Mouse (Mus musculus): Measurements from ENCODE around the gene Dbi. TPM values are rescaled to one million over a fixed set of nuclear protein-coding genes. Genes with fewer than 3 reads are reported as not detected.
A peak's percentile ranks its signal among the peaks of the same experiment; 100 is the strongest.

Gene Dbi
- polyA plus RNA-seq, 1 experiment from 2014 or later = 647 TPM

DNA sequence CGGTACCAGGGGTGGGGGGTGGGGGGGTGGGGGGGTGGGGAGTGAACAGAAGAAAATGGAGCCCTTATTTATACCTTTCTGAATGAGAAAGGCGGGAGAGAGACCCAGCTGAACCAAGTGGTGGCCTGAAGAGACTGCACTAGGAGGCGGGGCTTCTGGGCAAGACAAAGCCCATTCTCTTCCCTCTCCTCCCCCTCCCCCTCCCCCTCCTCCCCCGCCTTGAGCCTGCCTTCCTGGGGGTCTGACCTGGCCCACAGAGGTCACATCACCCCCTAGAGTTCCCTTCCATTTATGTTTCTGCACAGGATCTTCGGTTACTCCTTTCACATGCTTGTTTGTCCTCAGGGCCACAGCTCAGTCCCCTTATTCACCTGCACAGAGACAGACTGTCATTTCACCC, 31.7 kb downstream of the Dbi start:
- DNase-seq (ENCODE audit: low spot score) = no peak
- H3K4me3 ChIP-seq = no peak overlapping the region
- WGBS = 25% methylated on average over 5 of the region's 5 CpGs
- no peaks in the 10 kb centered on the region for H3K36me3 ChIP-seq
- H3K9me3 ChIP-seq = no peaks in the 10 kb centered on the region
- peaks cover 16% of the 10 kb centered on the region for H3K4me1 ChIP-seq
- H3K27ac ChIP-seq = no peak overlapping the region
- no peaks in the 10 kb centered on the region for H3K27me3 ChIP-seq (ENCODE audit: insufficient read depth, poor library complexity, severe bottlenecking)

DNA sequence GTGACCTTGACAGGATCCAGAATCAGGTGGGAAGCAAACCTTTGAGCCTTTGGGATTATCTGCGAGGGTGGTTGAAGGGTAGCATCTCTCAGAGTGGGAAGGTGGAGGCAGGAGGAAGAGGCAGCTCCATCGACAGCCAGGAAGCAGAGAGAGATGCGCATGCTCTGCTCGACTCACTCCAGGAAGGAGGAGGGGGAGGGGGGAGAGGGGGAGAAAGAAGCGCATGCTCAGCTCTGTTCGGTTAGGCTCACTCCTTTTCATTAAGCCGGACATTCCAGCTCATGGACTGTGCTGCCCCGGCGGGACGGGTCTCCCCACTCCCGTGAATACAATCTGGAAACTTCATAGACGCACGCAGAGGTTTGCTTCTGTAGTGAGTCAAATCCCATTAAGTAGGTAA, 34.2 kb downstream of the Dbi start:
- Histone ChIP-seq H3K36me3 (no peaks in the 10 kb centered on the region), H3K9me3 (no peaks in the 10 kb centered on the region), H3K4me3 (no peak overlapping the region), H3K27me3 (ENCODE audit: insufficient read depth, poor library complexity, severe bottlenecking) (no peaks in the 10 kb centered on the region), H3K4me1 (peaks cover 40% of the 10 kb centered on the region), H3K27ac (no peak overlapping the region)
- DNase-seq (ENCODE audit: low spot score) = no peak
- 56% methylated on average over 13 of the region's 13 CpGs for WGBS

DNA sequence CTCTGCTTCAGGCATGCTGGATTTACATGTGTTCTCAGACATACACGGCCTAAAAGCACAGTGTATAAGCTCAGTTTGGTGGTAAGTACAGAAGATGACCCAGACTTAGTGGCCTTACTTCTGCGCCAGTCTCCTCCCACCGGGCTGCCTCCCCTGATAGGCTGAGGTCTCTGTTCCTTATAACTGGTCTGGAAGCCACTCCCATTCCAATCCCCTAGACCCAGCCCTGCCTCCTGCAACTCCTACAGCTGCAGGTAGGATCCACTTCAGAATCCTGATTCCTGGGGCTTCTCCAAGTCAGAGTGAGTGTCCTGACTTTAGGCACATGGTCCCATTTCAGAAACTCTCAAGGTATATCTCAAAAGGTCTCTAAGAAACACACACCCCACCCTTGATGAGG, 35.2 kb downstream of the Dbi start:
- H3K4me3 ChIP-seq = no peak overlapping the region
- H3K4me1 ChIP-seq = peaks cover 35% of the 10 kb centered on the region
- 58% methylated on average over 3 of the region's 3 CpGs for WGBS

DNA sequence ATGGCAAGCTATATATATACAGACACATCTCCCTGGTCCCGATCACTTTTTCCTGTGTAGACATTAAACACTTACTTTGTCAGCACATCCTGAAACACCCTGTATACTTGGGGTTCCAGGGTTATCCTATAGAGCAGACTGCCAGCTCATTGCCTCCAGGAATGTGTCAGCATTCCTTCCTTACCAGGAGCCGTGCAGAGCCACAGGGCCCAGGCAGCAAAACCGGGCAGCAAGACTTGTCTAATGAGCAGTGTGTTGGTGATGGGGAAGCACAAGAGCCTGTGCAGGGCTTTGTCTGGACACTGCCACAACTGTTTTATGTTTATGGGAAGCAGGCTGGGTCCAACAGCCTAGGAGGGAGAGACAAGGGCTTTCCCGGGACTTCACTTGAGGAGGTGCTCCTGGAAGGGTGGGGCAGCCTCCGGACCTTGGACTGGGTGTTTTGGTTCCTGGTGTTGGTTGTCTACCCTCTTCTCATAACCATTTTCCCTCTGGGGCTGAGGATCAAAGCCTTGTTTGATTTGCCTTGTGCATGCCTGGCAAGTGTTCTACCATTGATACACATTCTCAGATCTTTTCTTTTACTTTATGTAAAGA, 36.9 kb downstream of the Dbi start:
- WGBS = 28% methylated on average over 5 of the region's 5 CpGs
- no peaks in the 10 kb centered on the region for H3K36me3 ChIP-seq

More for the DNA sequence above, 35.2 kb downstream of the Dbi start:
- DNase-seq (ENCODE audit: low spot score) = no peak
- H3K27ac ChIP-seq = no peak overlapping the region
- H3K36me3 ChIP-seq = no peaks in the 10 kb centered on the region
- no peaks in the 10 kb centered on the region for H3K9me3 ChIP-seq
- no peaks in the 10 kb centered on the region for H3K27me3 ChIP-seq (ENCODE audit: insufficient read depth, poor library complexity, severe bottlenecking)

DNA sequence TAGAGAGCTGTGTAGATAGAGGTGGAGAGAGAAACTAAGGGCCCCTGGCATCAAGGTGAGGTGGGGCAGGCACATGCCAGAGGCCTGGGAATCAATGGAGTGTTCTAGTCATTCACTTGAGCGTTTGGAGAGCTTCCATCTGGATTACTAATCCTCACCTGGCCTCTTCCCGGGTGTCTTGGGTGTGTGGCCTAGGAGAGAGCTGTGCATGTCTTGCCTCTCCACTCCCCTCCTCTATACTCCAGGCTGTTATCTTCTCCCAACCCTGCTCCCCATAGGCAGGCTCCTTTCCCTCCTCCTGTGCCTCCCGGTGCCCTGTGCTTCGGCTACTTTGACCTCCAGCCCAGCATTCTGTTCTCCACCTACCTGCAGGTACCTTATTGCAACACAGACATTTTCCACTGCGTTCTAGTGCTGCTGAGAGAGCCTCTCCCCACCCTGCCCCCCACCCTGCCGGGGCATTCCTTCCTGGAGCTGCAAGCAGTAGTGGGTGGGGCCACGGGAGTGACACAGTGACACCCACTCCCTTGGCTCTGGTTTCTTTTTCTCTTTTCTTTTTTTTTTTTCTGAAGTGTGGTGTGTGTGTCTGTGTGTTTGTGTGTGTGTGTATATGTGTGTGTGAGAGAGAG, 37.8 kb downstream of the Dbi start:
- no peak for DNase-seq (ENCODE audit: low spot score)

More for the DNA sequence above, 36.9 kb downstream of the Dbi start:
- H3K27ac ChIP-seq = peak overlapping the region; percentile 78
- H3K4me3 ChIP-seq = no peak overlapping the region
- DNase-seq (ENCODE audit: low spot score) = no peak
- H3K4me1 ChIP-seq = peaks cover 31% of the 10 kb centered on the region
- no peaks in the 10 kb centered on the region for H3K27me3 ChIP-seq (ENCODE audit: insufficient read depth, poor library complexity, severe bottlenecking)
- H3K9me3 ChIP-seq = no peaks in the 10 kb centered on the region

DNA sequence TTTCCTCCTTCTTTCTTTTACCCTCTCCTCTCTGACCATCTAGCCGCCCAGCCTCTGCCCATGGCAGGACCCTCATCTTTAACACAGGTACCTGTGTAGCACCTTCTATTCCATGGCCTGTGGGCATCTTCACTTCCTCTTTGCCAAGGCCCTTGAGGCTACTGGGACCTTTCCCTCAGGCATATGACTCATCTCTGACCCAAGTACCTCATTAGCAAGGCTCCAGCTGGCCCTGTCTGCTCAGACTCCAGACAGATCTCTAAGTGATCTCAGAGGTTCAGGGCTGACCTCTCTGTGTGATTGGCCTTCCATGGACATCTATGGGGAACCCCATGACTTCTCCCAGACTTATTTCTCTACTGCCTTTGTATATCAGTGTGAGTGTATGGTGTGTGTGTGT, 40.2 kb downstream of the Dbi start:
- DNase-seq (ENCODE audit: low spot score) = no peak
- H3K36me3 ChIP-seq = no peaks in the 10 kb centered on the region
- WGBS = 81% methylated on average over 1 of the region's 1 CpGs

More for the DNA sequence above, 37.8 kb downstream of the Dbi start:
- Histone ChIP-seq H3K36me3 (no peaks in the 10 kb centered on the region), H3K4me3 (0 out of 2 replicates have a peak overlapping the region, but pooled peaks have one; percentile 6), H3K27ac (peak overlapping the region; percentile 78), H3K4me1 (peaks cover 34% of the 10 kb centered on the region), H3K27me3 (ENCODE audit: insufficient read depth, poor library complexity, severe bottlenecking) (no peaks in the 10 kb centered on the region), H3K9me3 (no peaks in the 10 kb centered on the region)
- WGBS = 12% methylated on average over 7 of the region's 7 CpGs

DNA sequence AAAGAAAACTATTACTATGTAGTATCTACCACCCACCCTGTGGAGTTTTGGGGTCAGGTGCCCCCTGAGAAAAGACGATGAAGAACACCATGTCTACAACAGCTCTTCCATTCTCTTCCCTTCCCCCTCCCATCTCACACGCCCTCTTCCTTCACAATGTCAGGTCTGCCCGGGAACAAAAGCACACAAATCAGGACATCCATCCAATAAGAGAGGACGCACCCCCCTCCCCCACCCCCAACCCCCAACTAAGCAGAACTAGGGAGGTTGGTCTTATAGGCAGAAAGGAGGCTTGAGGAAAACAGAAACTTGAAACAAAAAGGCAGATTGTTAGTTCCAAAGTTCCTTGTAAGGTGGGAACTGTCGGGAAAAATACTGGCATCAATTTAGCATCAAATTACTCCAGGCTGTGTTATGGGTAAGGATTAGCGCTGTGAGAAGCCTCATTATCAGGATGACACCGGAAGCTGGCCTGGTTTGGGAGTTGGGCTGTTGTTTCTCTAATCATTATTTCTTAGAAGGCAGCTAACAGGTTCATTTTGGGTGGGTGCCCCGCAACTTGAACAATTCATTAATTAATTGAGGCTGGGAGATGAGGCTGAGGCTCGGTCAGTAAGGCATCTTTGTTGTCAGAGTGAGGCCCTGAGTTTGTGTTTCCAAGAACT, 43.0 kb downstream of the Dbi start:
- Histone ChIP-seq H3K36me3 (no peaks in the 10 kb centered on the region), H3K9me3 (no peaks in the 10 kb centered on the region), H3K27me3 (ENCODE audit: insufficient read depth, poor library complexity, severe bottlenecking) (0 out of 2 replicates have a peak, but pooled peaks cover 6% of the 10 kb centered on the region), H3K4me3 (no peak overlapping the region), H3K4me1 (peaks cover 44% of the 10 kb centered on the region), H3K27ac (no peak overlapping the region)
- 27% methylated on average over 9 of the region's 9 CpGs for WGBS
- DNase-seq (ENCODE audit: low spot score) = no peak

More for the DNA sequence above, 40.2 kb downstream of the Dbi start:
- no peaks in the 10 kb centered on the region for H3K27me3 ChIP-seq (ENCODE audit: insufficient read depth, poor library complexity, severe bottlenecking)
- peaks cover 39% of the 10 kb centered on the region for H3K4me1 ChIP-seq
- no peak overlapping the region for H3K4me3 ChIP-seq
- H3K27ac ChIP-seq = no peak overlapping the region
- H3K9me3 ChIP-seq = no peaks in the 10 kb centered on the region

DNA sequence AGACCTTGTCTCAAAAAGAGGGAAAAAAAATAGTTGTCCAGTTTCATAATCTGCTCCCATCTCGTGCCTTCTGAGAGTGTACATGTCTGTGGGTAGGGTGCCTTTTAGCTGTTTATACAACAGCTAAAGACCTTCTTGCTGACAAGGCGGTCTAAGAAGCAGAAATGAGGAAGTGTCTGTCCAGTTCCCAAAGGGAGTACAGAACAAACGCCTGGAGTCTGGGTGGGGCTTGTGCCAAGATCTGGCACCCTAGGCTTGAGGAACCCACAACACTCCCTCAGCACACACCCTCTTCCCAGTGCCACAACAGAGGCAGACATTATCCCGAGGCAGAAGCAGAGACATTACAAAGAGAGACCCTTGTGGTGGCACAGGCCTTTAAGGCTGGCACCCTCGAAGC, 45.4 kb downstream of the Dbi start:
- Histone ChIP-seq H3K9me3 (no peaks in the 10 kb centered on the region), H3K4me3 (no peak overlapping the region), H3K4me1 (peaks cover 44% of the 10 kb centered on the region), H3K36me3 (no peaks in the 10 kb centered on the region), H3K27ac (no peak overlapping the region), H3K27me3 (ENCODE audit: insufficient read depth, poor library complexity, severe bottlenecking) (peaks cover 24% of the 10 kb centered on the region)
- DNase-seq (ENCODE audit: low spot score) = no peak
- WGBS = 76% methylated on average over 5 of the region's 5 CpGs

DNA sequence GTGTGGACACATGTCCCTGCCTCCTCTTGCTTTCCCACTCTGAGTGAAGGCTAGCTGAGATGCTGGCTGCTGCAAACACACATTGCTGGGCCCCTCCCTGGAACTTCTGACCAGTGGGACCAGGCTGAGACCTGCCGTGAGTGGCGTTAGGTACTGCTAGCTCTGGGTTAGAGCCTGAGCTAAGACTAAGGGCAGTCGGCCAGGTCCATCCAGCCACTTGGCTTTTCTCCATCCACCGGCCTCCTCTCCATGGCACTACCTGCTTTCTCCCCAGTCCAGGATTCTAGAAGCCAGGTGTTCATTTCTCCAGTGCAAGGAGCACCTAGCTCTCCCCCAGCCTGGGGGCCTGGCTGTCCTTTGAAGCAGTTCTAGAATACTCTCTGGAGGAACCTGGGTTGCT, 45.9 kb downstream of the Dbi start:
- Histone ChIP-seq H3K27me3 (ENCODE audit: insufficient read depth, poor library complexity, severe bottlenecking) (peaks cover 24% of the 10 kb centered on the region), H3K9me3 (no peaks in the 10 kb centered on the region), H3K27ac (peak overlapping the region; percentile 30), H3K4me1 (peaks cover 47% of the 10 kb centered on the region), H3K4me3 (no peak overlapping the region), H3K36me3 (no peaks in the 10 kb centered on the region)
- 78% methylated on average over 4 of the region's 4 CpGs for WGBS
- DNase-seq (ENCODE audit: low spot score) = no peak

DNA sequence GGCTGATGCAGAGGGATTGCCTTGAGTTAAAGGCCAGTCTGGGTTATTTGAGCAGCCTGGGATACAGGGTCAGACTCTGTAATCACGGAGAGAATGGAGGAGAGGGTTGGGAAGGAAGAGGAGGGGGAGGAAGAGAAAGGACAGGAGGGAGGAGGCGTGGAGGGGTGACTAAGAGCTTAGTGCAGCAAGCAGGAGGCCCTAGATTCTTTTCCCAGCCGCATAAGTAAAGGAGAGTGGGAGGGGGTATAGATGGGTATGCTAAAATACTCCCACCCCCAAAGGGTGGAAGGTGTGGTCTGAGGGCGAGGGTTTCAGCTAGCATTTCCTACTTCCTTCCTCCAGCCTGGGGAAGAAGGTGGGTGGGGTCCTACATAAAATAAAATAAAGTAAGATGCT, 46.6 kb downstream of the Dbi start:
- Histone ChIP-seq H3K27me3 (ENCODE audit: insufficient read depth, poor library complexity, severe bottlenecking) (peaks cover 24% of the 10 kb centered on the region), H3K4me1 (peaks cover 49% of the 10 kb centered on the region), H3K4me3 (peak overlapping the region; percentile 57), H3K36me3 (no peaks in the 10 kb centered on the region), H3K27ac (peak overlapping the region; percentile 78), H3K9me3 (no peaks in the 10 kb centered on the region)
- DNase-seq (ENCODE audit: low spot score) = no peak
- WGBS = 19% methylated on average over 4 of the region's 4 CpGs

DNA sequence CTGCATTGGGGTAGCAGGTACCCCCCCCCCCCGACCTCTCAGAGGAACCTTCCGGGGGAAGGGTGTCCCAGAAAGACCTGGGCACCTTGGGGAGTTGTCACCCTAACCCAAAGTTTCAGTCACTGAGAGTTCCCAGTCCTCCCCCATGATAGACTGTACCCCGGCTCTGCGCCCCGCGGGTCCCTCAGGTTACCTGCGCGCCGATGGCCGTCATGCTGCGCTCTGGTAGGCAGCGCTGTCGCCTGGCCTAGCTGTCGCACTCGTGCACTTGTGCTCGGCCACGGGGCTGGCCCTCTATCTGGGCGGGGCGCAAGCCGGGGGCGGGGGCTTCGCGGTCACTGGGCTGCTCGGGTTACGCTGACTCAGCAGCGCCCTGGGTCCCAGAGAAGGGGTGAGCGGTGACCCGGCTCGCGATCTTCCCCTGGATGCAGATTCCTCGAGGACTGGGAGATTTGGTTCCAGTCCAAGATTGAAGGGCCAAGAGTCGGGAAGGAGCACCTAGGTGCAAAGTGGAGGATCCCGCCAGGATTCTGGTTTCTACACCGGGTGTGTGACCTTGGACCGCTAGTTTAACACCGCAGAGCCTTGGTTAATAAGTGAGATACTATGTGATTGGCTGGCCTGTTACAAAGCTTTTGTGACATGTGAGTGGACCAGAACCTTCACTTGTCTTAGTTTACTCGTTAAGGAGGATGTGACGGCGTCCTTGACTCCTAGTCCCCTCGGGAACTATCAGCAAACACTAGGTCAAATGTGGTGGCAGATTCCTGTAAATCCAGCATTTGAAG, 47.2 kb downstream of the Dbi start, which contains the start of gene Tmem37:
Gene Tmem37, minus strand, starts transcription at position 556 of the 788 bp plus-strand sequence.
- 2% methylated on average over 40 of the region's 40 CpGs for WGBS
- Histone ChIP-seq H3K36me3 (no peaks in the 10 kb centered on the region), H3K4me1 (peaks cover 55% of the 10 kb centered on the region), H3K27me3 (ENCODE audit: insufficient read depth, poor library complexity, severe bottlenecking) (peaks cover 24% of the 10 kb centered on the region), H3K9me3 (no peaks in the 10 kb centered on the region), H3K4me3 (peak within 1 kb of the TSS; percentile 57), H3K27ac (peak within 1 kb of the TSS; percentile 78)
- DNase-seq (ENCODE audit: low spot score) = peak; percentile 91

DNA sequence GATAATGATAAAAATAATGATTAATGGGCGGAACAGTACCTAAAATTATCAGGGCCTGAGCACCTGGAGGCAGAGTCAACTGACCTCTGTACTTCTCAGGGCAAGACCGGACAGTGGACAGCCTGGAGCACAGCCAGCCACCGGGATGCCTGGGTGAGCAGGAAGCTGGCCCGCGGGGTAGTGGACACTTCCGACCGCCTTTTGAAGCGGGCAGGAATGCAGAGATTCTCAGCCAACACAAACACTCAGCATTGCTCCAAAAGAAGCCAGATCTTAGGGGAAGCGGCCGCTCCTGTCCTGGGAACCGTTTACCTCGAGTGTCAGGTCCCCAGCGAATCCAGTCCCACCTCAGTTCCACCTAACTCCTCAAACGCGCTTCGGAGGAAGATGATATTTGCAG, 48.0 kb downstream of the Dbi start:
- Histone ChIP-seq H3K27me3 (ENCODE audit: insufficient read depth, poor library complexity, severe bottlenecking) (peaks cover 24% of the 10 kb centered on the region), H3K27ac (peak overlapping the region; percentile 78; the same call in 1 of the 2 replicates), H3K4me1 (peaks cover 53% of the 10 kb centered on the region), H3K4me3 (peak overlapping the region; percentile 57), H3K9me3 (no peaks in the 10 kb centered on the region), H3K36me3 (0 out of 2 replicates have a peak, but pooled peaks cover 2% of the 10 kb centered on the region)
- DNase-seq (ENCODE audit: low spot score) = no peak
- WGBS = 6% methylated on average over 16 of the region's 16 CpGs

All from heart, embryonic 10.5 days (tissue).